Mouse (Mus musculus) cerebellum, adult 2 months (tissue): ENCODE results near the gene Baiap2l2. TPM values are rescaled to one million over a fixed set of nuclear protein-coding genes. Genes with fewer than 3 reads are reported as not detected.

Experiments
- DNase-seq, 2 experiments: peaks; one replicate each; pipeline ENCODE4 v3.0.0; 2021
- H3K27ac ChIP-seq: fragments of 200-500 bp; 2 replicates; pipeline ENCODE4 v1.5.1; 2012; ENCODE audit warnings: low read length, control low read depth, inconsistent platforms; ENCODE audit not compliant: insufficient read depth
- H3K27me3 ChIP-seq: fragments of 200-500 bp; 2 replicates; pipeline ENCODE4 v1.6.1; 2012; ENCODE audit warnings: inconsistent platforms, mild to moderate bottlenecking, low read length, moderate library complexity; ENCODE audit not compliant: control insufficient read depth, insufficient read depth
- H3K4me1 ChIP-seq: fragments of 200-500 bp; 2 replicates; pipeline ENCODE4 v1.6.1; 2011; ENCODE audit warnings: low read length; ENCODE audit not compliant: control insufficient read depth, insufficient read depth
- H3K4me3 ChIP-seq: fragments of 200-500 bp; replicated peaks from 2 replicates; pipeline ENCODE3; 2011; ENCODE audit warnings: mild to moderate bottlenecking, low read depth, low read length, control low read depth; ENCODE audit not compliant: insufficient read depth
- CTCF ChIP-seq: fragments of 200-500 bp; IDR thresholded peaks from 2 replicates; pipeline ENCODE4 v1.5.1; 2011; ENCODE audit warnings: low read depth, mild to moderate bottlenecking, control low read depth, low read length, moderate library complexity, borderline replicate concordance; ENCODE audit not compliant: insufficient read depth
- POLR2A ChIP-seq: fragments of 200-500 bp; IDR thresholded peaks from 2 replicates; pipeline ENCODE4 v1.6.1; 2011; ENCODE audit warnings: low read length, control low read depth, borderline replicate concordance; ENCODE audit not compliant: insufficient read depth
- WGBS: fragments of 180-500 bp; shearing (Covaris S2); methylation state at CpG from one replicate; pipeline ENCODE4 v1.1.7; 2018; 5-methylcytosine and 5-hydroxymethylcytosine counted together
- polyA plus RNA-seq: library from polyadenylated mRNA; depleted of rRNA; stranded (reverse); fragments of >200 nt; gene quantifications from 2 replicates; pipeline ENCODE4 v1.2.3, GENCODE M21; 2012

Baiap2l2 gene
- polyA plus RNA-seq, 1 experiment = 0.21 TPM

- TF ChIP-seq POLR2A (no peak), CTCF (no peak)
- peaks cover 7% of the 10 kb centered on the region for H3K4me1 ChIP-seq
Observed at GRCm38 (mm10) chr15:79326971-79327961, 41.9 kb upstream of the Baiap2l2 start.

GRCm38 (mm10) chr15:79326264-79326663 lies 40.9 kb upstream of the Baiap2l2 start:
- TF ChIP-seq CTCF (no peak), POLR2A (no peak)
- no peak for DNase-seq
- Histone ChIP-seq H3K27me3 (no peaks in the 10 kb centered on the region), H3K4me3 (no peak overlapping the region), H3K27ac (no peak overlapping the region), H3K4me1 (peaks cover 7% of the 10 kb centered on the region)
- WGBS = 74% methylated on average over 4 of the region's 4 CpGs

More at GRCm38 (mm10) chr15:79326971-79327961, 41.9 kb upstream of the Baiap2l2 start:
- Histone ChIP-seq H3K27ac (peak overlapping the region; percentile 81), H3K27me3 (no peaks in the 10 kb centered on the region), H3K4me3 (peak overlapping the region; percentile 89)
- DNase-seq = peak; percentile 56 to 62
- 20% methylated on average over 20 of the region's 20 CpGs for WGBS

- 66% methylated on average over 3 of the region's 3 CpGs for WGBS
- no peak for TF ChIP-seq CTCF
- TF ChIP-seq POLR2A = no peak
- H3K4me3 ChIP-seq = no peak overlapping the region
- no peaks in the 10 kb centered on the region for H3K27me3 ChIP-seq
- H3K27ac ChIP-seq = no peak overlapping the region
- DNase-seq = no peak
- H3K4me1 ChIP-seq = peaks cover 7% of the 10 kb centered on the region
Observed at GRCm38 (mm10) chr15:79325742-79326141, 40.4 kb upstream of the Baiap2l2 start.

- TF ChIP-seq POLR2A (no peak), CTCF (no peak)
- no peaks in the 10 kb centered on the region for H3K27me3 ChIP-seq
- WGBS = 93% methylated on average over 3 of the region's 3 CpGs
- no peak overlapping the region for H3K4me3 ChIP-seq
- H3K4me1 ChIP-seq = peaks cover 7% of the 10 kb centered on the region
- no peak overlapping the region for H3K27ac ChIP-seq
- no peak for DNase-seq
Observed at GRCm38 (mm10) chr15:79324373-79324772, 39.0 kb upstream of the Baiap2l2 start.

GRCm38 (mm10) chr15:79323791-79324155 lies 38.4 kb upstream of the Baiap2l2 start:
- TF ChIP-seq POLR2A = no peak
- no peak for TF ChIP-seq CTCF
- Histone ChIP-seq H3K4me1 (peaks cover 7% of the 10 kb centered on the region), H3K27me3 (no peaks in the 10 kb centered on the region), H3K27ac (no peak overlapping the region), H3K4me3 (no peak overlapping the region)
- 52% methylated on average over 4 of the region's 4 CpGs for WGBS
- DNase-seq = no peak

- TF ChIP-seq CTCF (no peak), POLR2A (no peak)
- DNase-seq = peak in 1 of 2 experiments; percentile 38
- H3K4me3 ChIP-seq = no peak overlapping the region
- H3K27ac ChIP-seq = no peak overlapping the region
- no peaks in the 10 kb centered on the region for H3K27me3 ChIP-seq
- peaks cover 7% of the 10 kb centered on the region for H3K4me1 ChIP-seq
- 73% methylated on average over 6 of the region's 6 CpGs for WGBS
Observed at GRCm38 (mm10) chr15:79322991-79323790, 37.9 kb upstream of the Baiap2l2 start.

GRCm38 (mm10) chr15:79322281-79322990 lies 37.1 kb upstream of the Baiap2l2 start:
- peaks cover 7% of the 10 kb centered on the region for H3K4me1 ChIP-seq
- H3K4me3 ChIP-seq = no peak overlapping the region
- no peak for DNase-seq
- 81% methylated on average over 11 of the region's 11 CpGs for WGBS
- H3K27ac ChIP-seq = no peak overlapping the region
- no peak for TF ChIP-seq POLR2A
- no peak for TF ChIP-seq CTCF
- no peaks in the 10 kb centered on the region for H3K27me3 ChIP-seq
